Mouse (Mus musculus): ENCODE data around the gene Cep128.

- TF ChIP-seq MAX (IDR thresholded peaks at IDR 0.05) (no peak), CTCF (IDR thresholded peaks at IDR 0.05; ENCODE audit: control insufficient read depth, insufficient read depth, insufficient read length) (no peak), MYOG (IDR thresholded peaks at IDR 0.05; ENCODE audit: control insufficient read depth, extremely low read depth, insufficient read length) (no peak), MYOD1 (IDR thresholded peaks at IDR 0.05; ENCODE audit: control insufficient read depth, insufficient read length, low read depth) (no peak), USF1 (IDR thresholded peaks at IDR 0.05; ENCODE audit: low read depth) (no peak)
Observed at GRCm38 (mm10) chr12:91059704-91060318, 324.4 kb downstream of the Cep128 start.
